Mouse (Mus musculus): ENCODE measurements at regions not wholly inside any gene's neighbourhood (a gene's known extent, or its start where the extent isn't known, plus 50 kb on each side); places are given as distances from the start of the nearest gene placed in this dataset.

- intact Hi-C loops (cut with DNase I) = no loop called here
- no peak for DNase-seq (ENCODE audit: low spot score in 2 of 2)
Observed at GRCm38 (mm10) chr3:130853866-130854265, 123.7 kb upstream of the Rpl34 start.

- peak in 1 of 2 experiments; percentile 23 for DNase-seq (ENCODE audit: low spot score in 2 of 2)
- intact Hi-C loops (cut with DNase I) = no loop called here
Observed at GRCm38 (mm10) chr3:130850766-130851308, 120.6 kb upstream of the Rpl34 start.

- intact Hi-C loops (cut with DNase I) = no loop called here
- DNase-seq (ENCODE audit: low spot score in 2 of 2) = no peak
Observed at GRCm38 (mm10) chr3:130841755-130842154, 111.6 kb upstream of the Rpl34 start.

- DNase-seq (ENCODE audit: low spot score in 2 of 2) = no peak
- intact Hi-C loops (cut with DNase I) = no loop called here
Observed at GRCm38 (mm10) chr3:130839924-130840440, 109.8 kb upstream of the Rpl34 start.

- intact Hi-C loops (cut with DNase I) = no loop called here
- DNase-seq (ENCODE audit: low spot score in 2 of 2) = peak in 1 of 2 experiments; percentile 9
Observed at GRCm38 (mm10) chr3:130838626-130839422, 108.6 kb upstream of the Rpl34 start.

GRCm38 (mm10) chr3:130833722-130834121 is 103.5 kb upstream of the Rpl34 start:
- intact Hi-C loops (cut with DNase I) = no loop called here
- no peak for DNase-seq (ENCODE audit: low spot score in 2 of 2)

- intact Hi-C loops (cut with DNase I) = no loop called here
Observed at GRCm38 (mm10) chr3:130833082-130833481, 102.9 kb upstream of the Rpl34 start.

GRCm38 (mm10) chr3:130831788-130832187 is 101.6 kb upstream of the Rpl34 start:
- intact Hi-C loops (cut with DNase I) = no loop called here
- no peak for DNase-seq (ENCODE audit: low spot score in 2 of 2)

More at GRCm38 (mm10) chr3:130833082-130833481, 102.9 kb upstream of the Rpl34 start:
- no peak for DNase-seq (ENCODE audit: low spot score in 2 of 2)

GRCm38 (mm10) chr3:130828346-130828745 is 98.1 kb upstream of the Rpl34 start:
- DNase-seq (ENCODE audit: low spot score in 2 of 2) = no peak
- intact Hi-C loops (cut with DNase I) = no loop called here

- intact Hi-C loops (cut with DNase I) = no loop called here
- no peak for DNase-seq (ENCODE audit: low spot score in 2 of 2)
Observed at GRCm38 (mm10) chr3:130827934-130828333, 97.7 kb upstream of the Rpl34 start.

GRCm38 (mm10) chr3:130827021-130827420 is 96.8 kb upstream of the Rpl34 start:
- intact Hi-C loops (cut with DNase I) = no loop called here
- DNase-seq (ENCODE audit: low spot score in 2 of 2) = no peak

GRCm38 (mm10) chr3:130819837-130820098 is 89.6 kb upstream of the Rpl34 start:
- DNase-seq (ENCODE audit: low spot score in 2 of 2) = no peak
- intact Hi-C loops (cut with DNase I) = loop anchor here (2.0 kb wide), 1 partner anchor 417 kb away; no protein-coding TSS in a partner anchor

- intact Hi-C loops (cut with DNase I) = loop anchor here (2.0 kb wide), 1 partner anchor 418 kb away; no protein-coding TSS in a partner anchor
- DNase-seq (ENCODE audit: low spot score in 2 of 2) = no peak
Observed at GRCm38 (mm10) chr3:130819031-130819836, 89.0 kb upstream of the Rpl34 start.

- DNase-seq (ENCODE audit: low spot score in 2 of 2) = peak; percentile 86 to 92
- intact Hi-C loops (cut with DNase I) = loop anchor here (2.0 kb wide), 1 partner anchor 418 kb away; no protein-coding TSS in a partner anchor
Observed at GRCm38 (mm10) chr3:130818467-130819030, 88.4 kb upstream of the Rpl34 start.

GRCm38 (mm10) chr3:130809696-130810665 is 79.8 kb upstream of the Rpl34 start:
- intact Hi-C loops (cut with DNase I) = no loop called here
- DNase-seq (ENCODE audit: low spot score in 2 of 2) = no peak

- no peak for DNase-seq (ENCODE audit: low spot score in 2 of 2)
- intact Hi-C loops (cut with DNase I) = no loop called here
Observed at GRCm38 (mm10) chr3:130805345-130805744, 75.1 kb upstream of the Rpl34 start.

GRCm38 (mm10) chr3:130804327-130804662 is 74.1 kb upstream of the Rpl34 start:
- DNase-seq (ENCODE audit: low spot score in 2 of 2) = no peak
- intact Hi-C loops (cut with DNase I) = no loop called here

GRCm38 (mm10) chr3:130803591-130804326 is 73.6 kb upstream of the Rpl34 start:
- intact Hi-C loops (cut with DNase I) = no loop called here
- peak in 1 of 2 experiments; percentile 7 for DNase-seq (ENCODE audit: low spot score in 2 of 2)
